Comparison of ENCODE assay signal across 31 mouse cellular contexts in genomic region chr16:8419666-8420065, GRCm38 (mm10). TPM values are rescaled to one million over a fixed set of nuclear protein-coding genes. Genes with fewer than 3 reads are reported as not detected.
"Had no signal": no experiment of that assay in that cellular context is flagged by ENCODE, and none has a peak within 500 bp of the region (broad histone marks: within the 10 kb centered on the region; RNA-seq: fewer than 3 reads in every experiment).

No protein-coding gene starts in this region.

- DNase-seq: gastrocnemius, adult 2 months; gastrocnemius, postnatal 10 days; gastrocnemius, postnatal 25 days; heart, postnatal 14 days; heart, postnatal 4 days; kidney, adult 18-20 months; kidney, adult 8-10 months; kidney, postnatal 10 days; kidney, postnatal 25 days; kidney, postnatal 4 days; liver had no signal

- H3K36me3 ChIP-seq: heart, embryonic 13.5 days; heart, embryonic 15.5 days; hindbrain, embryonic 10.5 days; hindbrain, embryonic 12.5 days; intestine, embryonic 15.5 days; limb, embryonic 10.5 days; limb, embryonic 12.5 days; liver, embryonic 12.5 days had no signal

- H3K4me3 ChIP-seq: gastrocnemius, adult 2 months; heart, embryonic 13.5 days; heart, embryonic 15.5 days; hindbrain, embryonic 10.5 days; hindbrain, embryonic 12.5 days; intestine, embryonic 15.5 days; layer of hippocampus, adult 2 months; left cerebral cortex, adult 2 months; limb, embryonic 10.5 days; limb, embryonic 12.5 days; liver, embryonic 12.5 days had no signal

- H3K4me1 ChIP-seq: liver, embryonic 12.5 days had no signal

- H3K27ac ChIP-seq: gastrocnemius, adult 2 months; heart, embryonic 13.5 days; heart, embryonic 15.5 days; hindbrain, embryonic 10.5 days; hindbrain, embryonic 12.5 days; hindbrain, embryonic 14.5 days; intestine, embryonic 15.5 days; layer of hippocampus, adult 2 months; left cerebral cortex, adult 2 months; limb, embryonic 10.5 days; limb, embryonic 12.5 days; liver, embryonic 12.5 days had no signal

- H3K4me2 ChIP-seq: heart, embryonic 11.5 days; heart, embryonic 13.5 days; heart, embryonic 15.5 days; hindbrain, embryonic 12.5 days; hindbrain, embryonic 14.5 days; intestine, embryonic 15.5 days; limb, embryonic 12.5 days; liver, embryonic 12.5 days had no signal

- ATAC-seq: hindbrain, embryonic 16.5 days; inflammation-experienced regulatory T-cells, adult 6 months; intestine, embryonic 15.5 days; intestine, postnatal 0 days; liver, embryonic 12.5 days had no signal

- H3K9me3 ChIP-seq: heart, embryonic 13.5 days; heart, embryonic 15.5 days; hindbrain, embryonic 10.5 days; hindbrain, embryonic 12.5 days; intestine, embryonic 15.5 days; limb, embryonic 10.5 days; limb, embryonic 12.5 days; liver, embryonic 12.5 days had no signal

- H3K9ac ChIP-seq: heart, embryonic 13.5 days; heart, embryonic 15.5 days; hindbrain, embryonic 12.5 days; hindbrain, embryonic 14.5 days; intestine, embryonic 15.5 days; limb, embryonic 12.5 days; liver, embryonic 12.5 days had no signal

RNA-seq across cellular contexts. Expression of gene Tmem114, which starts 5.3 kb away (rescaled TPM):
- total RNA-seq: gastrocnemius, adult 2 months; gastrocnemius, postnatal 10 days; gastrocnemius, postnatal 25 days; gastrocnemius, postnatal 4 days; granulocyte monocyte progenitor cell, adult 5-6 weeks; heart, adult 8-10 months; heart, postnatal 14 days; heart, postnatal 4 days had no signal
- polyA plus RNA-seq: heart, embryonic 11.5 days; heart, embryonic 13.5 days; heart, embryonic 15.5 days; heart, postnatal 0 days; hindbrain, embryonic 10.5 days; hindbrain, embryonic 12.5 days; inflammation-experienced regulatory T-cells, adult 6 months; intestine, embryonic 15.5 days; intestine, postnatal 0 days; kidney, embryonic 14.5 days; limb, embryonic 12.5 days; liver, embryonic 12.5 days had no signal
